Mouse (Mus musculus) intestine, postnatal 0 days (tissue): Measurements from ENCODE around the gene B4galnt1. TPM values are rescaled to one million over a fixed set of nuclear protein-coding genes. Genes with fewer than 3 reads are reported as not detected.

Source experiments
- ATAC-seq: fragments of 200-750 bp; cut with Nextera tagmentation; 2 replicates; pipeline ENCODE4 v1.8.0; 2017; ENCODE audit warnings: mild to moderate bottlenecking, moderate TSS enrichment, moderate library complexity
- H3K27ac ChIP-seq: fragments of 300-500 bp; sonication (generic); 2 replicates; pipeline ENCODE4 v1.5.1; 2014; ENCODE audit warnings: mild to moderate bottlenecking, low read depth, low read length, moderate library complexity
- H3K27me3 ChIP-seq: fragments of 300-500 bp; sonication (generic); replicated peaks from 2 replicates; pipeline ENCODE4 v1.6.1; 2014; ENCODE audit warnings: low read length, mixed read lengths; ENCODE audit not compliant: control insufficient read depth, insufficient read depth
- H3K36me3 ChIP-seq: fragments of 300-500 bp; sonication (generic); 2 replicates; pipeline ENCODE4 v1.6.1; 2014; ENCODE audit warnings: mild to moderate bottlenecking, moderate library complexity; ENCODE audit not compliant: control insufficient read depth, insufficient read depth
- H3K4me1 ChIP-seq: fragments of 300-500 bp; sonication (generic); replicated peaks from 2 replicates; pipeline ENCODE4 v1.6.1; 2014; ENCODE audit warnings: antibody characterized with exemption, low read length, mixed read lengths; ENCODE audit not compliant: control insufficient read depth, insufficient read depth
- H3K4me2 ChIP-seq: fragments of 300-500 bp; sonication (generic); replicated peaks from 2 replicates; pipeline ENCODE4 v1.6.1; 2014; ENCODE audit warnings: low read depth, mild to moderate bottlenecking, moderate library complexity
- H3K4me3 ChIP-seq: fragments of 300-500 bp; sonication (generic); 2 replicates; pipeline ENCODE4 v1.5.1; 2014; ENCODE audit warnings: low read depth, low read length
- H3K9ac ChIP-seq: fragments of 300-500 bp; sonication (generic); 2 replicates; pipeline ENCODE4 v1.6.1; 2014; ENCODE audit warnings: mild to moderate bottlenecking, low read depth, low read length
- H3K9me3 ChIP-seq: fragments of 300-500 bp; sonication (generic); 2 replicates; pipeline ENCODE4 v1.6.1; 2016; ENCODE audit warnings: mixed run types; ENCODE audit not compliant: control insufficient read depth
- CTCF ChIP-seq: sonication (generic); IDR thresholded peaks from 2 replicates; pipeline ENCODE4 v1.5.1; 2016; ENCODE audit warnings: low read depth, mild to moderate bottlenecking, control low read depth, antibody characterized with exemption, moderate library complexity
- WGBS: fragments of 180-500 bp; shearing (Covaris S2); extraction: QIAGEN DNeasy Blood & Tissue Kit; methylation state at CpG from one replicate; pipeline ENCODE4 v1.1.7; 2014; 5-methylcytosine and 5-hydroxymethylcytosine counted together
- polyA plus RNA-seq: library from polyadenylated mRNA; unstranded; fragments of >200 nt; fragmentation: Nextera tagmentation; extraction: Ambion mirVana; gene quantifications from 2 replicates; pipeline ENCODE4 v1.2.1, GENCODE M21; 2015

The B4galnt1 gene
- polyA plus RNA-seq, 1 experiment from 2014 or later: 34.1 TPM

GRCm38 (mm10) chr10:127204589-127204988 is 39.6 kb downstream of the B4galnt1 start:
- Histone ChIP-seq H3K9me3 (no peaks in the 10 kb centered on the region), H3K36me3 (peaks cover 60% of the 10 kb centered on the region), H3K27ac (no peak overlapping the region), H3K4me3 (no peak overlapping the region), H3K9ac (no peak overlapping the region), H3K4me2 (no peak overlapping the region), H3K4me1 (no peaks in the 10 kb centered on the region), H3K27me3 (no peaks in the 10 kb centered on the region)
- WGBS: 88% methylated on average over 5 of the region's 5 CpGs
- ATAC-seq: no peak
- TF ChIP-seq CTCF: no peak

- WGBS: 58% methylated on average over 10 of the region's 10 CpGs
- Histone ChIP-seq H3K9me3 (no peaks in the 10 kb centered on the region), H3K27ac (no peak overlapping the region; the same call in 1 of the 2 replicates), H3K4me2 (no peak overlapping the region), H3K27me3 (no peaks in the 10 kb centered on the region), H3K4me3 (no peak overlapping the region), H3K9ac (no peak overlapping the region), H3K36me3 (peaks cover 52% of the 10 kb centered on the region), H3K4me1 (0 out of 2 replicates have a peak, but pooled peaks cover under 1% of the 10 kb centered on the region)
- peak; percentile 28; the same call in 1 of the 2 replicates for ATAC-seq
- no peak for TF ChIP-seq CTCF
These were observed 40.3 kb downstream of the B4galnt1 start for GRCm38 (mm10) chr10:127205373-127205772.

GRCm38 (mm10) chr10:127208921-127209320 is 43.9 kb downstream of the B4galnt1 start:
- no peak overlapping the region for H3K9ac ChIP-seq
- no peak overlapping the region for H3K27ac ChIP-seq
- H3K27me3 ChIP-seq: no peaks in the 10 kb centered on the region
- H3K9me3 ChIP-seq: no peaks in the 10 kb centered on the region
- 0 out of 2 replicates have a peak, but pooled peaks cover 5% of the 10 kb centered on the region for H3K4me1 ChIP-seq
- H3K4me2 ChIP-seq: no peak overlapping the region
- TF ChIP-seq CTCF: no peak
- no peak for ATAC-seq
- peaks cover 27% of the 10 kb centered on the region for H3K36me3 ChIP-seq
- WGBS: 79% methylated on average over 4 of the region's 4 CpGs
- H3K4me3 ChIP-seq: no peak overlapping the region

- H3K9ac ChIP-seq: no peak overlapping the region
- H3K9me3 ChIP-seq: no peaks in the 10 kb centered on the region
- H3K36me3 ChIP-seq: peaks cover 16% of the 10 kb centered on the region
- peak overlapping the region; percentile 96 for H3K4me2 ChIP-seq
- no peak for TF ChIP-seq CTCF
- ATAC-seq: no peak
- 0 out of 2 replicates have a peak, but pooled peaks cover 5% of the 10 kb centered on the region for H3K4me1 ChIP-seq
- H3K4me3 ChIP-seq: peak overlapping the region; percentile 90
- 80% methylated on average over 13 of the region's 13 CpGs for WGBS
- H3K27ac ChIP-seq: no peak overlapping the region
- no peaks in the 10 kb centered on the region for H3K27me3 ChIP-seq
These were observed 45.0 kb downstream of the B4galnt1 start for GRCm38 (mm10) chr10:127209928-127210570.

GRCm38 (mm10) chr10:127210961-127211405 is 46.0 kb downstream of the B4galnt1 start:
- H3K9ac ChIP-seq: peak overlapping the region; percentile 90
- no peaks in the 10 kb centered on the region for H3K27me3 ChIP-seq
- WGBS: 0% methylated on average over 25 of the region's 25 CpGs
- no peaks in the 10 kb centered on the region for H3K9me3 ChIP-seq
- peak overlapping the region; percentile 86 for H3K27ac ChIP-seq
- TF ChIP-seq CTCF: no peak
- peak overlapping the region; percentile 90 for H3K4me3 ChIP-seq
- H3K4me2 ChIP-seq: peak overlapping the region; percentile 96
- peaks cover 9% of the 10 kb centered on the region for H3K36me3 ChIP-seq
- ATAC-seq: peak; percentile 55
- H3K4me1 ChIP-seq: 0 out of 2 replicates have a peak, but pooled peaks cover 5% of the 10 kb centered on the region

GRCm38 (mm10) chr10:127211414-127211854 is 46.4 kb downstream of the B4galnt1 start, which contains the start of gene Pip4k2c:
Gene Pip4k2c (minus strand): TSS chr10:127211585.
- Histone ChIP-seq H3K27me3 (no peaks in the 10 kb centered on the region), H3K4me2 (peak within 1 kb of the TSS; percentile 96), H3K9me3 (no peaks in the 10 kb centered on the region), H3K9ac (peak within 1 kb of the TSS; percentile 90), H3K36me3 (peaks cover 6% of the 10 kb centered on the region), H3K4me1 (0 out of 2 replicates have a peak, but pooled peaks cover 5% of the 10 kb centered on the region), H3K27ac (peak within 1 kb of the TSS; percentile 86), H3K4me3 (peak within 1 kb of the TSS; percentile 90)
- ATAC-seq: peak; percentile 96
- TF ChIP-seq CTCF: no peak
- WGBS: 1% methylated on average over 47 of the region's 47 CpGs
